Mouse (Mus musculus) embryonic fibroblast, embryonic 13.5 days (primary cell): Measurements from ENCODE around the gene H2-Ob.

Experiments used
- CTCF ChIP-seq: IDR thresholded peaks from 2 replicates; pipeline ENCODE4 v1.5.1; 2011; ENCODE audit warnings: mild to moderate bottlenecking, control low read depth, low read length, moderate library complexity, borderline replicate concordance; ENCODE audit not compliant: insufficient read depth
- POLR2A ChIP-seq: IDR thresholded peaks from 2 replicates; pipeline ENCODE4 v1.6.1; 2011; ENCODE audit warnings: low read depth, mild to moderate bottlenecking, control low read depth, low read length, moderate library complexity

DNA sequence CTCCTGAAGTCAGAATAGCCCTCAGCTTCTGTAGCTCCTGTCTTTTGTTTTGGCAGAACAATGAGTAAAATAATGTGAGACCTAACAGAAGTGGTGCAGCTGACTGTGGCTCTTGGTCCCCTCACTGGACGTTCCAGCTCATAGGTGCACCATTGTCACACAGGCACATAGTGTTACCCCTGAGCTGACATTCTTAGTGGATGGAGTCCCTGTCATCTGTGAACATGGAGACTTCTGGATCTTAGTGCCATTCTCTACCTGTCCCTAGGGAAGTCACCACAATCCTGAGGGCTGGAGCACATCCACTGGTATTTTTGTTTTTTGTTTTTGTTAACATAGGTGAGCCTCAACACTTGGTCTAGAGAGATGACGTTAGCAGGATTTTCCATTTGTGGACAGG lies 32.2 kb downstream of the H2-Ob start:
- no peak for TF ChIP-seq CTCF
- no peak for TF ChIP-seq POLR2A
